Mouse (Mus musculus) spleen, adult 10 weeks (tissue): Measurements from ENCODE around the gene Xlr4c. TPM values are rescaled to one million over a fixed set of nuclear protein-coding genes. Genes with fewer than 3 reads are reported as not detected.

Source experiments
- polyA plus RNA-seq: library from polyadenylated mRNA; stranded (reverse); fragments of 350-450 nt; fragmentation: Illumina TruSeq; extraction: RNeasy Lipid Tissue Mini Kit (QIAGEN cat#74804); gene quantifications from one replicate; pipeline ENCODE4 v1.2.3, GENCODE M21; 2015; ENCODE audit warnings: low replicate concordance; ENCODE audit not compliant: insufficient read depth

Xlr4c gene
- polyA plus RNA-seq, result 33.7 TPM

DNA sequence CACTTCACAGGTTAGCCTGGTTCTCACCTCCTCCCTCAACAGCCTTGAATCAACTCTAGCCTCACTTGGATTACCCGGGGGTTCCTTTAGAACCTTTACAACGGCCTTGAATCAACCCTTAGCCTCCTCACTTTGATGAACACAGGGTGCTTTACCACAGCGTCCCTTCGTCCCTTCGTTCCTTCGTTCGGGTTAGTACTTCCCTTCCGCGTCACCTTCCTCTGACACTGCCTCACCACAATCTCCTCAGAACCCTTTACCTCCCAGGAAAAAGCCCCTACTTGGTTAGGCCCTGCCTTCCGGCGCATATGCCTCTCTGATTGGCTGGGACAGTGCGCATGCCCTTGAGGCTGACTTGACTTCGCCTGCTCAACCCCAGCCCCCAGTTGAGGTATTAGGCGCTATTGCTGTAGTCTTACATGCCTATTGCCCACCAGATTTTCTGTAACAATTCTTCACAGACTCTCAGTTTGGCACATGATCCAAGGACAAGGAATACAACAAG, at the start of gene Xlr4c:
TSS of gene Xlr4c (minus strand) at position 310 of the 505 bp plus-strand sequence.

DNA sequence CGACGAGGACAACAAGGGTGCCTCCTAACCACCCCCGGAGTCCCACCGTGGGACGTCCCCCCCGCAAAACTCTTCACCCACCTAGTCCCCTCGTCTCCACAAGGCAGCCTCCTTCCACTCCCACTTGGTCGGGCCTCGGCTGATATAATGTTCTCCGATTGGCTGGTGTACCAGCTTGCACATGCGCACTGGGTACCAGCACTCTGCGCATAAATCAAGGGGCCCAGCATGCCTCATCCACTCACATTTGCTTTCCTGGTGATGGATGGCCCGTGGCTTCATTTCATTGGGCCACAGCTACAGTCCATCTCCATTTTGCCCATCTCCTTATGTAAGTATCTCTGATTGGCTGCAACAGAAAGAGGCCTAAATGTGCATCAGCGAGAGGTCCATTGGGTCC, 22.3 kb upstream of the Xlr4c start, which contains the start of gene Xlr3c:
TSS of gene Xlr3c (minus strand) at position 121 of the 400 bp plus-strand sequence.

DNA sequence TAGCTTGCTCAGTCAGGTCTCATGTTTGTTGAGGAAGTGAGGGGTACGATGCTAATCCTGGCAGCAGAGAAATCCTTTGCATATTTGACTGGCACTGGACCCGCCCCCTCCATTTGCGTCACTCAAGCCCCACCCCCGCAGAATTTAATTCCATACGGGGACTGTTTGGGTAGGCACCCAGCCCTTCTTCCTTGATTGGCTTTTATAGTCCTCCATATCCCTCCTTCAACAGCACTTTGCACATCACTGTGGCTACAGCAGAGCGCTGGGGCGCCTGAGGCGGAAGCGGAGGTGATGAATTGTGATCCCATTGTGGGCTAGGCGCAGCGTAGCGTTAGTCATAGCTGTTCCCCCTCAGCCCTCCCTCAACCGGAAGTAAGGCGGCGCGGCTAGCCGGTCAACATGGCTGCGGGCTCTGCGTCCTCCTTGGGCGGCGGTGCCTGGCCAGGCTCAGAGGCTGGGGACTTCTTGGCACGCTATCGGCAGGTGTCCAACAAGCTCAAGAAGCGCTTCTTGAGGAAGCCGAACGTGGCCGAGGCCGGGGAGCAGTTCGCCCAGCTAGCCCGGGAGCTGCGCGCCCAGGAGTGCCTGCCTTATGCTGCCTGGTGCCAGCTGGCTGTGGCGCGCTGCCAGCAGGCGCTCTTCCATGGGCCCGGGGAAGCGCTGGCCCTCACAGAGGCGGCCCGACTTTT, 14.9 kb downstream of the Xlr4c start, which contains the start of gene F8a:
TSS of gene F8a (plus strand) at position 378 of the 692 bp plus-strand sequence.

GRCm38 (mm10) chrX:73213819-73214564, 28.9 kb downstream of the Xlr4c start, which contains the start of gene Xlr4b:
Gene Xlr4b, plus strand, starts transcription at chrX:73214333.

GRCm38 (mm10) chrX:73191934-73192333, 51.0 kb downstream of the Xlr4c start, which contains the start of gene Xlr3b:
Gene Xlr3b, plus strand, starts transcription at chrX:73192207.

Other genes with a start within 250 kb of the Xlr4c start
- not detected for gene Pnma5, start 206.0 kb downstream of the Xlr4c start, polyA plus RNA-seq
- gene Pnma3, start 178.3 kb downstream of the Xlr4c start, polyA plus RNA-seq, result not detected
- 44.1 TPM for gene Xlr4a, start 160.7 kb downstream of the Xlr4c start, polyA plus RNA-seq
- gene Xlr3a, start 146.0 kb downstream of the Xlr4c start, polyA plus RNA-seq, result 0.55 TPM
- gene Gm14685, start 126.1 kb downstream of the Xlr4c start, polyA plus RNA-seq, result not detected
- not detected for gene Xlr5b, start 94.3 kb downstream of the Xlr4c start, polyA plus RNA-seq
- not detected for gene DXBay18, start 93.7 kb downstream of the Xlr4c start, polyA plus RNA-seq
- gene Spin2d, start 66.1 kb downstream of the Xlr4c start, polyA plus RNA-seq, result not detected
- gene Xlr3b, start 50.9 kb downstream of the Xlr4c start, polyA plus RNA-seq, result 15.7 TPM
- gene Xlr4b, start 28.8 kb downstream of the Xlr4c start, polyA plus RNA-seq, result 72.3 TPM
- 4.5 TPM for gene F8a, start 14.8 kb downstream of the Xlr4c start, polyA plus RNA-seq
- not detected for gene Xlr3c, start 22.3 kb upstream of the Xlr4c start, polyA plus RNA-seq
- not detected for gene Xlr5a, start 49.8 kb upstream of the Xlr4c start, polyA plus RNA-seq
- gene Xlr5c, start 49.8 kb upstream of the Xlr4c start, polyA plus RNA-seq, result not detected
- gene Gm45015, start 93.7 kb upstream of the Xlr4c start, polyA plus RNA-seq, result not detected
- gene Zfp275, start 99.5 kb upstream of the Xlr4c start, polyA plus RNA-seq, result 29.0 TPM
- not detected for gene Gm18336, start 155.6 kb upstream of the Xlr4c start, polyA plus RNA-seq
- not detected for gene Zfp92, start 168.0 kb upstream of the Xlr4c start, polyA plus RNA-seq
- gene Trex2, start 192.2 kb upstream of the Xlr4c start, polyA plus RNA-seq, result not detected
- gene Haus7, start 215.9 kb upstream of the Xlr4c start, polyA plus RNA-seq, result 29.4 TPM
- 254 TPM for gene Bgn, start 240.5 kb upstream of the Xlr4c start, polyA plus RNA-seq